Mouse (Mus musculus) ES-Bruce4 (cell line): ENCODE measurements around the gene Lmnb2. TPM values are rescaled to one million over a fixed set of nuclear protein-coding genes. Genes with fewer than 3 reads are reported as not detected.

Experiments
- H3K27ac ChIP-seq: 2 replicates; pipeline ENCODE4 v1.5.1; 2012; ENCODE audit warnings: low read length, inconsistent platforms; ENCODE audit not compliant: insufficient read depth
- H3K27me3 ChIP-seq: 2 replicates; pipeline ENCODE4 v1.6.1; 2012; ENCODE audit warnings: mild to moderate bottlenecking, low read length, inconsistent platforms; ENCODE audit not compliant: control insufficient read depth, poor library complexity, insufficient read depth, severe bottlenecking
- H3K36me3 ChIP-seq: 2 replicates; pipeline ENCODE4 v1.6.1; 2012; ENCODE audit warnings: inconsistent platforms, mild to moderate bottlenecking, low read length, moderate library complexity; ENCODE audit not compliant: control insufficient read depth, poor library complexity, insufficient read depth, severe bottlenecking
- H3K4me1 ChIP-seq: one replicate; pipeline ENCODE4 v1.8.1; 2011; ENCODE audit warnings: low read length; ENCODE audit not compliant: control insufficient read depth, insufficient read depth
- H3K4me3 ChIP-seq: 2 replicates; pipeline ENCODE4 v1.5.1; 2011; ENCODE audit warnings: low read depth, mild to moderate bottlenecking, low read length
- H3K9ac ChIP-seq: 2 replicates; pipeline ENCODE4 v1.6.1; 2012; ENCODE audit warnings: low read depth, mild to moderate bottlenecking, inconsistent platforms; ENCODE audit not compliant: poor library complexity, severe bottlenecking
- H3K9me3 ChIP-seq: replicated peaks from 2 replicates; pipeline ENCODE4 v1.6.1; 2012; ENCODE audit warnings: mild to moderate bottlenecking, low read length, inconsistent platforms; ENCODE audit not compliant: control insufficient read depth, poor library complexity, insufficient read depth, severe bottlenecking
- CTCF ChIP-seq: IDR thresholded peaks from one replicate; pipeline ENCODE4 v1.8.1; 2011; ENCODE audit warnings: low read depth, low read length
- EP300 ChIP-seq: IDR thresholded peaks from 2 replicates; pipeline ENCODE4 v1.6.1; 2011; ENCODE audit warnings: low read depth, low read length; ENCODE audit not compliant: insufficient read depth
- POLR2A ChIP-seq: IDR thresholded peaks from one replicate; pipeline ENCODE4 v1.8.1; 2011; ENCODE audit warnings: low read length; ENCODE audit not compliant: insufficient read depth
- polyA plus RNA-seq: library from polyadenylated mRNA; stranded (reverse); fragments of >200 nt; gene quantifications from 2 replicates; pipeline ENCODE4 v1.2.4, GENCODE M21; 2011; ENCODE audit warnings: low read depth; ENCODE audit not compliant: missing spikeins, insufficient read depth, insufficient read length

Gene Lmnb2
- polyA plus RNA-seq, 1 experiment = 25.9 TPM

DNA sequence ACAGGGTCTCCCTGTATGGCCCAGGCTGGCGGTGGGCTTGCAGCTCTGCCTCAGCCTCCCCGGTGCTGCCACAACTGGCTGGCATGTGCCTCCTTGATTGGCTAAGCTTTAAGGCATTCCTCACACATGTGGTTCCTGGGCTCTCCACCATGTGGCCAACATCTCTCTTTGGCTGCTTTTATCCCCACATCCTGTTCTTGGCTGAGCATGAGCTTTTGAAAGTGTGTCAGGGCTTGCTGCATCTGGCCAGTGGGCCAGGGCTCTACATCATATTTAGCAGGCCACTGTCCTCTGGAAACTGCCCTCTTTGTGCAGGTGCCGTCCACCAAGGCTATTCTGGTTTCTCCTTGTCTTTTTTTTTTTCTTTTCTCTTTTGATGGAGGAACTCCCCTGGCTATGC, 61.8 kb downstream of the Lmnb2 start:
- H3K4me1 ChIP-seq = no peaks in the 10 kb centered on the region

DNA sequence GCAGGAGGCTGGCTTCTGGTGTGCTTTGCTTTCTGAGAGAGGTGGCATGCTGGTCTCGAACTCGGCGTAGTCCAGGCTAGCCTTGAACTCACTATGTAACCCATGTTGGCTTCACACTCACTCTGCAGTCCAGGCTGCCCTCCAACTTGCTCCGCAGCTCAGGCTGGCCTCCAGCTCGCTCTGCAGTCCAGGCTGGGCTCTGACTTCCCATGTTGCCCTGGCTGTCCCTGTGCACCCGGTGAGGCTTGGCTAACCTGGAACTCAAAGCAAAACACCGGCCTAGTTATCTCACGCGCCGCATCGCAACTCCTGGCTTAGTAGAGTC, 62.3 kb downstream of the Lmnb2 start:
- Histone ChIP-seq H3K4me1 (no peaks in the 10 kb centered on the region), H3K9ac (peak overlapping the region; percentile 43), H3K4me3 (peak overlapping the region; percentile 54), H3K27me3 (no peaks in the 10 kb centered on the region), H3K9me3 (no peaks in the 10 kb centered on the region), H3K27ac (no peak overlapping the region), H3K36me3 (0 out of 2 replicates have a peak, but pooled peaks cover 3% of the 10 kb centered on the region)
- TF ChIP-seq EP300 = no peak
- TF ChIP-seq POLR2A = no peak
- no peak for TF ChIP-seq CTCF

More for the DNA sequence above, 61.8 kb downstream of the Lmnb2 start:
- no peak overlapping the region for H3K27ac ChIP-seq
- no peak overlapping the region for H3K4me3 ChIP-seq
- 0 out of 2 replicates have a peak, but pooled peaks cover 3% of the 10 kb centered on the region for H3K36me3 ChIP-seq
- H3K27me3 ChIP-seq = no peaks in the 10 kb centered on the region
- no peaks in the 10 kb centered on the region for H3K9me3 ChIP-seq
- no peak overlapping the region for H3K9ac ChIP-seq
- TF ChIP-seq EP300 (no peak), CTCF (no peak), POLR2A (no peak)

DNA sequence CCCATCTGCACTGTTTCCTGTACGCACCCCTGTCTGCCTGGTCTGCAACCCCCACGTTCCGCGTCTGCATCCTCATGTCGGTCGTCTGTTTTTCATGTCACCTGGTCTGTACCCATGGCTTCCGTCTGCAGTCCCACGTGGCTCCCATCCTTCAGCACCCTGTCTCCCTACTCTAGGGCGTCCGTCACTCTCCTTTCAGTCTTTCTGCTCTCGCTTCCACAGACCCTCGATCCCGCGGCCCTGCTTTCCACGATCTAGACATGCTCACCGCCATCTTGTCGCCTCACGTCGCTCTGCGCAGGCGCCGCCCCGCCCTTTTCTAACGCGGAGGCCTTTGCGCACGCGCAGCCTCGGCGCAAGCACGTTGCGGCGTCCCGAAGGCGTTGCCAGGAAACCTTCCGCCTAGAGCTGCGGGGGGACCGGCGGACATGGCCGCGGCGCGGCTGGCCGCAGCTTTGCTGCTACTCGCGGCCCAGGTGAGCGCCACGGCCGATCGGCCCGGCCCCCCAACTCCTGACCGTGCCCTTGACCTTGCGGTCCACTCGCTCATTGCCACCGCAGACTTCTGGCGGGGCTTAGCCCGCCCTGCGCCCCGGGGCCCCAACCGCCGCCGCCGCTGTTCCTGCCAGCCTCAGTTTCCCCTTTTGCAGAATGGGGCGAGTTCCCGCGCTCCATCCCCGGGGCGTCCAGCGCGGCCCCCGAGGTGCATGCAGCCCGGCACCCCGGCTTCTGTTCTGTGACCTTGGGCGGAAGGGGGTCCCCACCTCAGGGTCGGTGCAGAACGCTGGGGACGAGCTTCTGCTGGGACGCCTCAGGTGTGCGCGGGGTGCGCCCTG, 62.9 kb downstream of the Lmnb2 start, which contains the start of the genes Lsm7 and Sppl2b:
TSS of gene Lsm7 (minus strand) at position 297 of the 836 bp plus-strand sequence.
TSS of gene Sppl2b (plus strand) at position 363 of the 836 bp plus-strand sequence.
- no peaks in the 10 kb centered on the region for H3K27me3 ChIP-seq
- 0 out of 2 replicates have a peak, but pooled peaks cover 3% of the 10 kb centered on the region for H3K36me3 ChIP-seq
- H3K4me3 ChIP-seq = peak within 1 kb of the TSS; percentile 87
- H3K27ac ChIP-seq = no peak within 1 kb of the TSS
- H3K9ac ChIP-seq = peak within 1 kb of the TSS; percentile 43
- no peak for TF ChIP-seq CTCF
- peak; percentile 77 for TF ChIP-seq POLR2A
- TF ChIP-seq EP300 = 0 out of 2 replicates have a peak, but pooled peaks have one; percentile 16
- no peaks in the 10 kb centered on the region for H3K4me1 ChIP-seq
- H3K9me3 ChIP-seq = no peaks in the 10 kb centered on the region

Other genes starting within 250 kb of the Lmnb2 start
- gene Mknk2, start 240.1 kb downstream of the Lmnb2 start, polyA plus RNA-seq = 54.6 and 57.4 TPM in 2 replicates
- gene Mob3a, start 216.3 kb downstream of the Lmnb2 start, polyA plus RNA-seq = 17.5 and 19.8 TPM in 2 replicates
- 7.2 and 9.6 TPM in 2 replicates for gene Izumo4, start 216.1 kb downstream of the Lmnb2 start, polyA plus RNA-seq
- 53.8 and 55.2 TPM in 2 replicates for gene Ap3d1, start 176.0 kb downstream of the Lmnb2 start, polyA plus RNA-seq
- gene Dot1l, start 163.0 kb downstream of the Lmnb2 start, polyA plus RNA-seq = 42.6 and 48.3 TPM in 2 replicates
- 90.1 and 100 TPM in 2 replicates for gene Sf3a2, start 120.0 kb downstream of the Lmnb2 start, polyA plus RNA-seq
- gene Plekhj1, start 119.6 kb downstream of the Lmnb2 start, polyA plus RNA-seq = 73.5 and 81.6 TPM in 2 replicates
- gene Amh, start 113.0 kb downstream of the Lmnb2 start, polyA plus RNA-seq = 0.40 TPM in 1 of 2 replicates, not detected in the other
- gene Jsrp1, start 104.7 kb downstream of the Lmnb2 start, polyA plus RNA-seq = 0.85 TPM in 1 of 2 replicates, not detected in the other
- gene Oaz1, start 91.6 kb downstream of the Lmnb2 start, polyA plus RNA-seq = 471 and 498 TPM in 2 replicates
- 1.2 and 2.4 TPM in 2 replicates for gene Lingo3, start 74.2 kb downstream of the Lmnb2 start, polyA plus RNA-seq
- 105 and 135 TPM in 2 replicates for gene Lsm7, start 63.0 kb downstream of the Lmnb2 start, polyA plus RNA-seq
- 5.9 and 7.6 TPM in 2 replicates for gene Sppl2b, start 63.0 kb downstream of the Lmnb2 start, polyA plus RNA-seq
- 0.22 TPM in 1 of 2 replicates, not detected in the other for gene Tmprss9, start 46.4 kb downstream of the Lmnb2 start, polyA plus RNA-seq
- 135 and 146 TPM in 2 replicates for gene Timm13, start 17.3 kb downstream of the Lmnb2 start, polyA plus RNA-seq
- 80.7 and 86.3 TPM in 2 replicates for gene Gadd45b, start 11.8 kb upstream of the Lmnb2 start, polyA plus RNA-seq
- gene Gng7, start 96.7 kb upstream of the Lmnb2 start, polyA plus RNA-seq = 4.1 TPM in 2 replicates
- 0.27 and 0.90 TPM in 2 replicates for gene Diras1, start 107.4 kb upstream of the Lmnb2 start, polyA plus RNA-seq
- 2.8 and 4.5 TPM in 2 replicates for gene Slc39a3, start 119.2 kb upstream of the Lmnb2 start, polyA plus RNA-seq
- gene Sgta, start 141.9 kb upstream of the Lmnb2 start, polyA plus RNA-seq = 107 and 110 TPM in 2 replicates
- 77.4 and 81.3 TPM in 2 replicates for gene Thop1, start 151.8 kb upstream of the Lmnb2 start, polyA plus RNA-seq
- 0.68 TPM in 1 of 2 replicates, not detected in the other for gene Creb3l3, start 180.6 kb upstream of the Lmnb2 start, polyA plus RNA-seq
- gene Map2k2, start 187.7 kb upstream of the Lmnb2 start, polyA plus RNA-seq = 46.3 and 53.0 TPM in 2 replicates
- gene Zbtb7a, start 217.0 kb upstream of the Lmnb2 start, polyA plus RNA-seq = 12.6 and 14.4 TPM in 2 replicates
- 36.8 and 44.9 TPM in 2 replicates for gene Pias4, start 249.7 kb upstream of the Lmnb2 start, polyA plus RNA-seq